Mouse (Mus musculus) lung, embryonic 15.5 days (tissue): ENCODE results near the gene Mettl17. TPM values are rescaled to one million over a fixed set of nuclear protein-coding genes. Genes with fewer than 3 reads are reported as not detected.

Source experiments
- ATAC-seq: fragments of 200-750 bp; cut with Nextera tagmentation; 2 replicates; pipeline ENCODE4 v1.8.0; 2017; ENCODE audit warnings: moderate number of reproducible peaks, borderline replicate concordance; ENCODE audit not compliant: low FRiP score, low TSS enrichment; ENCODE audit errors: extremely low read depth
- H3K27ac ChIP-seq: fragments of 300-500 bp; sonication (generic); 2 replicates; pipeline ENCODE4 v1.5.1; 2015; ENCODE audit warnings: moderate library complexity, mild to moderate bottlenecking, inconsistent platforms
- H3K27me3 ChIP-seq: fragments of 300-500 bp; sonication (generic); 2 replicates; pipeline ENCODE4 v1.6.1; 2015; ENCODE audit warnings: inconsistent platforms
- H3K36me3 ChIP-seq: fragments of 300-500 bp; sonication (generic); 2 replicates; pipeline ENCODE4 v1.6.1; 2015; ENCODE audit warnings: inconsistent platforms
- H3K4me1 ChIP-seq: fragments of 300-500 bp; sonication (generic); 2 replicates; pipeline ENCODE4 v1.6.1; 2015; ENCODE audit warnings: inconsistent platforms
- H3K4me2 ChIP-seq: fragments of 300-500 bp; sonication (generic); 2 replicates; pipeline ENCODE4 v1.6.1; 2015; ENCODE audit warnings: inconsistent platforms, mild to moderate bottlenecking, moderate library complexity
- H3K4me3 ChIP-seq: fragments of 300-500 bp; sonication (generic); 2 replicates; pipeline ENCODE4 v1.5.1; 2015; ENCODE audit warnings: mild to moderate bottlenecking, inconsistent platforms
- H3K9ac ChIP-seq: fragments of 300-500 bp; sonication (generic); 2 replicates; pipeline ENCODE4 v1.6.1; 2015; ENCODE audit warnings: inconsistent platforms
- H3K9me3 ChIP-seq: fragments of 300-500 bp; sonication (generic); 2 replicates; pipeline ENCODE4 v1.6.1; 2016; ENCODE audit warnings: inconsistent platforms
- WGBS: fragments of 180-500 bp; shearing (Covaris S2); methylation state at CpG from one replicate; pipeline ENCODE4 v1.1.7; 2015; 5-methylcytosine and 5-hydroxymethylcytosine counted together
- polyA plus RNA-seq: library from polyadenylated mRNA; unstranded; fragments of >200 nt; fragmentation: Nextera tagmentation; extraction: Ambion mirVana; gene quantifications from 2 replicates; pipeline ENCODE4 v1.2.1, GENCODE M21; 2015

Gene Mettl17
- polyA plus RNA-seq, 1 experiment from 2014 or later = 40.0 TPM

DNA sequence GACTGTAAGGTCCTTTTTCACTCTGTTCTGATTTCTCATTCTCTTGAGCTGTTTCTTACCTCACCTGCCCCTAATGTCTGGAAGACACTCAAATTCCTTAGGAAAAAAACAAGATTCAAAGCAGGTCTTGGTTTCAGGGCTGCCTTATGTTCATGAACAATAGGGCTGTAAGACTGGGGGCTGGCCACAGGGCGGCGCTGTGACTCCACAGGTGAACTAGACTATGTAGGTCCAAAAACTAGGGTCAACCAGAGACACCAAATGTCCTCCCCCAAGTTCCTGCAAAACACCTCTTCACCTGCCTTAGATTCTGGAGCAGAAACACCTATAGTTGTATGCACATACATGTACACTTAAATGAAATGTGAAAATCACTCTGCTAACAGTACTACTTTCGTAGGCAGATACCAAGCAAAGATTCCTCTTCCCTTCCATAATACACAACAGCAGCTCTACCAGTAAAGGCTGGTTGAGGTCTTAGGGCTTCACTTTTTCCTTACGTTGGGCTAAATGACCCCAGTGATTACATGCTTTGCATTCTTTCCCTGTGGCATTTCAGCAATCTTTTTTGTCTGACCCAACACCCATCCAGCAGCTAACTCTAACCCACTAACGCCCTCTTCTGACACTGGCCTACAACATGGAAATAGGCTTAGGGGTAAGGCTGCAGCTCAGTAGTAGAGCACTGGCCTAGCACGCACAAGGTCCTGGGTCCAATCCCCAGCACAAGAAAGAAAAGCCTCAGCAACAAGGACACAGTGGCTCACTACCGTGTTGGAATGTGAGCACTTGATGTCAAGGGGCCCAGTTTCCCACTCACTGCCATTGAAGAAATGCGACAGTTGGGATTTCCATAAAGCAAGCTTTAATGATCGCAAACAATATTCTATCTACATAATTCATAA lies 18.4 kb downstream of the Mettl17 start:
- peak; percentile 46; the same call in 1 of the 2 replicates for ATAC-seq
- Histone ChIP-seq H3K27me3 (no peaks in the 10 kb centered on the region), H3K36me3 (no peaks in the 10 kb centered on the region), H3K9ac (no peak overlapping the region), H3K4me3 (no peak overlapping the region), H3K4me1 (peaks cover 11% of the 10 kb centered on the region; the same call in 1 of the 2 replicates), H3K4me2 (no peak overlapping the region), H3K9me3 (no peaks in the 10 kb centered on the region), H3K27ac (no peak overlapping the region)
- WGBS = 46% methylated on average over 9 of the region's 9 CpGs

DNA sequence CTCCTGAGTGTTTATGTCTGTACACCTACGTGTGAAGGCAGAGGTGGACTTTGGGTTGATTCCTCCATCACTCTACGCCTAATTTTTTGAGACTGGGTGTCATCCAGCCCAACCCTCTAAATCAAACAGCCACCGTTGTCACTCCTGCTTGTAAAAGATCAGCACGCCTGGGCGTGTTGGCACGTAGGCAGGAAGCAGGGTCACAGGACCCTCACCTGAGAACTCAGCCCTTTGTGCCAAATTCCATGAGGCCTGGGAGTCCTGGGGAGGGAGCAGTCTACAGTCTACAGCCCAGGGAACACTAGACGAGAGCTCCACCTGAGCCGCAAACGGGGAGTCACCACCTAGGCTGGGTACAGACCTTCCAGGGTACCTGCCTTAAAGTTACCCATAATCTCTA lies 19.1 kb downstream of the Mettl17 start:
- Histone ChIP-seq H3K9me3 (no peaks in the 10 kb centered on the region), H3K4me2 (no peak overlapping the region), H3K4me1 (peaks cover 11% of the 10 kb centered on the region; the same call in 1 of the 2 replicates), H3K36me3 (no peaks in the 10 kb centered on the region), H3K9ac (no peak overlapping the region), H3K27ac (no peak overlapping the region), H3K27me3 (no peaks in the 10 kb centered on the region), H3K4me3 (no peak overlapping the region)
- WGBS = 73% methylated on average over 9 of the region's 9 CpGs
- no peak for ATAC-seq

GRCm38 (mm10) chr14:51904706-51905105 lies 20.1 kb downstream of the Mettl17 start:
- no peak overlapping the region for H3K27ac ChIP-seq
- H3K9me3 ChIP-seq = no peaks in the 10 kb centered on the region
- peak; percentile 33; the same call in 1 of the 2 replicates for ATAC-seq
- H3K4me3 ChIP-seq = no peak overlapping the region
- no peak overlapping the region for H3K9ac ChIP-seq
- WGBS = 61% methylated on average over 7 of the region's 7 CpGs
- H3K27me3 ChIP-seq = no peaks in the 10 kb centered on the region
- H3K4me1 ChIP-seq = peaks cover 11% of the 10 kb centered on the region; the same call in 1 of the 2 replicates
- H3K36me3 ChIP-seq = no peaks in the 10 kb centered on the region
- no peak overlapping the region for H3K4me2 ChIP-seq

DNA sequence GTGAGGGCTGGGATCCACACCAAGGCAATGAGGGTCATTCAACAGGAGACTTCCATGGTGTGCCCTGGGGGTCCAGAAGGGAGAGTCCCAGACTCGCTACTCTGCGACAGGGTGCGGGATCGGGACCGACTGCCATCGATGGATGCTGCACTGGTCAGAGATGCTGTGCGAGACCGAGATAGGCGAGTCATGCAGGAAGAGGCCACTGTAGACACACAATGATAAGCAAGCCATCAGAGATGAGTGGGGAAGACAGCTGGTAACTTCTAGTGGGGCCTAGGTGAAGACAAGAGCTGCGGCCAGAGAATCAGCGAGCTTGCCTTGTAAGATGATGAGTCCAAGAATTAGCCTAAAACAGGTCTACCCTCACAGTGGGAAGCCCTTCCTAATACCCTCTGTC lies 21.5 kb downstream of the Mettl17 start:
- Histone ChIP-seq H3K27ac (no peak overlapping the region), H3K27me3 (no peaks in the 10 kb centered on the region; the same call in 1 of the 2 replicates), H3K4me2 (no peak overlapping the region), H3K4me1 (peaks cover 11% of the 10 kb centered on the region; the same call in 1 of the 2 replicates), H3K4me3 (no peak overlapping the region), H3K36me3 (no peaks in the 10 kb centered on the region), H3K9me3 (no peaks in the 10 kb centered on the region), H3K9ac (no peak overlapping the region)
- WGBS = 84% methylated on average over 11 of the region's 11 CpGs
- no peak for ATAC-seq

GRCm38 (mm10) chr14:51911301-51911700 lies 26.7 kb downstream of the Mettl17 start:
- Histone ChIP-seq H3K4me1 (peaks cover 25% of the 10 kb centered on the region), H3K27me3 (no peaks in the 10 kb centered on the region; the same call in 1 of the 2 replicates), H3K27ac (no peak overlapping the region), H3K4me2 (no peak overlapping the region), H3K36me3 (no peaks in the 10 kb centered on the region), H3K4me3 (no peak overlapping the region), H3K9me3 (no peaks in the 10 kb centered on the region), H3K9ac (no peak overlapping the region)
- ATAC-seq = no peak
- WGBS = 81% methylated on average over 10 of the region's 10 CpGs

DNA sequence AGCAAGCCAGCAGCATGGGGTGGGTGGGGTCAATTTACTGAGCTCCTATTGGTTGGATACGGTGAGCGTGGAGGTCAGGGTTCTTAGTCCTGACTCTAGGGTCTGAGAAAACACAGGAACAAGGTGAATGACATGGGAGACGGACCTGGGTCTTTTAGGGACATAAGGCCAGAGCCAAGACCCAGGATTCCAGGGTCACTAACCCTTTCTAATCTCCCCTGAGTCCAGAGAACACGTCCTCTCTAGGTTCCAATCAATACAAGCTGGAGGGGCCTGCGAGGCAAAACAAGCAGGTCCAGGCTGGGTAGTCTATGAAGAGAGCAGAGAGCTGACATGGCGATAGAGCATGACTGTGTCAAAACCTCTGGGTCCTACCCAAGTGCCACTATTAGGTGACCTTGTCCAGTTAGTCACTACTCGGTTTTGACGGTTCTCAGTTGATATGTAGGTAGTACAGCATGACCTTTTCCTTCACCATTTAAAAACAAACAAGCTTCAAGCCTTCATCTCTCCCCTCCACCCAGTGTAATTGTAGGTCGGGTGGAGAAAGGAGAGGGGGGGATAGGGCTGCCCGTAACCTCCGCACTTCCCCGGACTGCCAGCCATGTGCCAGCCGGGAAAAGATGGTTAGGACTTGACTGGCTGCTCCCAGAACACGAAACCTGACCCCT lies 27.9 kb downstream of the Mettl17 start:
- Histone ChIP-seq H3K9me3 (no peaks in the 10 kb centered on the region), H3K36me3 (no peaks in the 10 kb centered on the region), H3K4me1 (peaks cover 25% of the 10 kb centered on the region), H3K4me3 (peak overlapping the region; percentile 56), H3K27ac (0 out of 2 replicates have a peak overlapping the region, but pooled peaks have one; percentile 85), H3K9ac (peak overlapping the region; percentile 50), H3K27me3 (no peaks in the 10 kb centered on the region; the same call in 1 of the 2 replicates), H3K4me2 (peak overlapping the region; percentile 80)
- ATAC-seq = peak; percentile 9; the same call in 1 of the 2 replicates
- 12% methylated on average over 14 of the region's 14 CpGs for WGBS

- ATAC-seq = peak; percentile 86
- peak overlapping the region; percentile 56 for H3K4me3 ChIP-seq
- under 1% methylated on average over 58 of the region's 58 CpGs for WGBS
- peaks cover 25% of the 10 kb centered on the region for H3K4me1 ChIP-seq
- H3K36me3 ChIP-seq = no peaks in the 10 kb centered on the region
- peak overlapping the region; percentile 80 for H3K4me2 ChIP-seq
- peak overlapping the region; percentile 50 for H3K9ac ChIP-seq
- H3K27ac ChIP-seq = peak overlapping the region; percentile 85
- no peaks in the 10 kb centered on the region; the same call in 1 of the 2 replicates for H3K27me3 ChIP-seq
- no peaks in the 10 kb centered on the region for H3K9me3 ChIP-seq
Measured at GRCm38 (mm10) chr14:51913062-51913959, 28.7 kb downstream of the Mettl17 start.

GRCm38 (mm10) chr14:51913960-51914762 lies 29.5 kb downstream of the Mettl17 start, which contains the start of gene Ndrg2:
Gene Ndrg2, minus strand, starts transcription at chr14:51914158.
- Histone ChIP-seq H3K9ac (peak within 1 kb of the TSS; percentile 50), H3K9me3 (no peaks in the 10 kb centered on the region), H3K27me3 (no peaks in the 10 kb centered on the region; the same call in 1 of the 2 replicates), H3K36me3 (no peaks in the 10 kb centered on the region), H3K27ac (peak within 1 kb of the TSS; percentile 85), H3K4me3 (peak within 1 kb of the TSS; percentile 56), H3K4me2 (peak within 1 kb of the TSS; percentile 80), H3K4me1 (peaks cover 25% of the 10 kb centered on the region)
- peak; percentile 88 for ATAC-seq
- 2% methylated on average over 21 of the region's 23 CpGs for WGBS

DNA sequence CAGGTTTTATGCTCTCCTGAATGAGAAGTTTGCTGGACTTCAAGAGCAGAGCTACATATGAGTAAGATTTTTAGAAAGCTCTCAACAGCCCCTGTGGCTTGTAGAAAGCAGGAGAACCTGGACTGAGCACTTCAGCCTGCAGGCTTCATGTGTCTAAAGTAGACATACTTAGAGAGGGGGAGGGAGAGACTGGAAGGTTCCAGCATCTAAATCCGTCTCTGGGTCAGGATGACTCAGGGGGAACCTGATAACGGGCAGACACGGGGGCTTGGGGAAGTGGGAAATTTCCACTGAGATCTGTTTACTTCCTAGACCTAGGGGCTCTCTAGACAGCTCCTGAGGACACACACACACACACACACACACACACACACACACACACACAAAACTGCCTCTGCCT lies 30.4 kb downstream of the Mettl17 start:
- Histone ChIP-seq H3K4me1 (peaks cover 25% of the 10 kb centered on the region), H3K9me3 (no peaks in the 10 kb centered on the region), H3K36me3 (no peaks in the 10 kb centered on the region), H3K4me3 (no peak overlapping the region), H3K27ac (peak overlapping the region; percentile 85), H3K9ac (no peak overlapping the region), H3K27me3 (no peaks in the 10 kb centered on the region; the same call in 1 of the 2 replicates), H3K4me2 (peak overlapping the region; percentile 80; the same call in 1 of the 2 replicates)
- no peak for ATAC-seq
- WGBS = 8% methylated on average over 3 of the region's 3 CpGs

GRCm38 (mm10) chr14:51916539-51916938 lies 31.9 kb downstream of the Mettl17 start:
- no peak overlapping the region for H3K4me3 ChIP-seq
- no peak overlapping the region for H3K27ac ChIP-seq
- H3K9ac ChIP-seq = no peak overlapping the region
- no peaks in the 10 kb centered on the region for H3K9me3 ChIP-seq
- 79% methylated on average over 4 of the region's 4 CpGs for WGBS
- no peak for ATAC-seq
- no peaks in the 10 kb centered on the region for H3K36me3 ChIP-seq
- H3K4me2 ChIP-seq = no peak overlapping the region
- H3K4me1 ChIP-seq = peaks cover 28% of the 10 kb centered on the region
- no peaks in the 10 kb centered on the region for H3K27me3 ChIP-seq
